In the genomic region with DNA sequence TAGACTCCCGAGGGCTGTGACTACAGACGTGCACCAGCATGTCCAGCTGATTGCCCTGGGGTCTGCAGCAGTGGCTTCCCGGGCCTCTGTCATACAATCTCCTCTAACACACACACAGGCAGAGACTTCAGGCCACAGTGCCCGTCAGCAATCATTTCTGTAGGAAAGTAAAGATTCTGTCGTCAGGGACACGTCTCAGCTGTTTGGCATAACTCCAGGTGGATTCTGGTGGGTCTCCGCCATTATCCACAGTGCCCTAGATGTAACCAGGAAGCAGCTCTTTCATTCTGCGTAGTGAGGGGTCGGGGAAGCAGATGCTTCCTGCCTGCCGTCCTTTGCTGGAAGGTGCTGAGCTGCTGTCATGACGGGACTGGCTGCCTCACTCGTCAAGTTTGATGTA, we compare ENCODE assay signal across 19 mouse cellular contexts. TPM values are rescaled to one million over a fixed set of nuclear protein-coding genes. Genes with fewer than 3 reads are reported as not detected.
DNase-seq lines count a peak whose midpoint lies in the region; ATAC-seq and TF ChIP-seq lines count a peak whose summit lies in the region.
"Had no signal": no experiment of that assay in that cellular context is flagged by ENCODE, and none has a peak within 500 bp of the region (broad histone marks: within the 10 kb centered on the region; RNA-seq: fewer than 3 reads in every experiment).

No protein-coding gene starts in this region.

- WGBS in lung, embryonic 16.5 days: 31% methylated on average over 12 of the region's 12 CpGs
- 23% methylated on average over 12 of the region's 12 CpGs for WGBS in lung, adult 2 months
- WGBS in embryonic facial prominence, embryonic 14.5 days: 49% methylated on average over 12 of the region's 12 CpGs

- H3K79me2 ChIP-seq in CH12.LX (replicated peaks; ENCODE audit: control insufficient read depth, extremely low read depth, insufficient read depth, poor library complexity, severe bottlenecking): no peaks in the 10 kb centered on the region

- no peaks in the 10 kb centered on the region for H3K36me3 ChIP-seq in lung, embryonic 16.5 days (ENCODE audit: control insufficient read depth, insufficient read depth, low read length)
- H3K36me3 ChIP-seq in CH12.LX (replicated peaks in 1 of 2; ENCODE audit: control insufficient read depth in 1 of 2, insufficient read depth in 1 of 2, low read length in 1 of 2): no peaks in the 10 kb centered on the region
- no peaks in the 10 kb centered on the region for H3K36me3 ChIP-seq in embryonic facial prominence, embryonic 14.5 days (ENCODE audit: control insufficient read depth, insufficient read depth, low read length)
- H3K36me3 ChIP-seq in splenic B cell, adult 2 months (ENCODE audit: control insufficient read depth, insufficient read depth, low read length, poor library complexity, severe bottlenecking): no peaks in the 10 kb centered on the region
- H3K36me3 ChIP-seq: embryonic facial prominence, embryonic 12.5 days; G1E; hindbrain, embryonic 10.5 days had no signal

- H3K27ac ChIP-seq in lung, embryonic 16.5 days (ENCODE audit: low read length): no peak overlapping the region
- no peak overlapping the region for H3K27ac ChIP-seq in CH12.LX (ENCODE audit: insufficient read depth, low read depth)
- H3K27ac ChIP-seq in embryonic facial prominence, embryonic 14.5 days (replicated peaks; ENCODE audit: low read depth, low read length): no peak overlapping the region
- H3K27ac ChIP-seq: embryonic facial prominence, embryonic 12.5 days; hindbrain, embryonic 10.5 days had no signal

- no peak for TF ChIP-seq CTCF in lung, adult 2 months (IDR thresholded peaks at IDR 0.05; ENCODE audit: insufficient read depth, low read length)
- no peak for TF ChIP-seq CTCF in CH12.LX (conservative IDR thresholded peaks at IDR 0.05 in 1 of 2, IDR thresholded peaks at IDR 0.05 in 1 of 2; ENCODE audit: low read depth in 2 of 2, low read length in 2 of 2)

- peak overlapping the region; percentile 23; the same call in 1 of the 2 replicates for H3K4me2 ChIP-seq in lung, embryonic 16.5 days (ENCODE audit: low read depth, low read length)
- peak overlapping the region; percentile 33; the same call in 1 of the 2 replicates for H3K4me2 ChIP-seq in CH12.LX (ENCODE audit: insufficient read depth, low read depth, poor library complexity, severe bottlenecking)
- H3K4me2 ChIP-seq in embryonic facial prominence, embryonic 14.5 days (ENCODE audit: low read depth, low read length): no peak overlapping the region
- H3K4me2 ChIP-seq: embryonic facial prominence, embryonic 12.5 days had no signal

- no peak for TF ChIP-seq EP300 in CH12.LX (IDR thresholded peaks at IDR 0.05; ENCODE audit: low read length)

- no peak overlapping the region for H3K4me3 ChIP-seq in lung, embryonic 16.5 days (ENCODE audit: low read length)
- no peak overlapping the region for H3K4me3 ChIP-seq in lung, adult 2 months (replicated peaks; ENCODE audit: extremely low read depth, low read depth, low read length)
- no peak overlapping the region for H3K4me3 ChIP-seq in CH12.LX (replicated peaks in 1 of 3; ENCODE audit: low read depth in 2 of 3, low read length in 2 of 3, poor library complexity in 1 of 3)
- H3K4me3 ChIP-seq in embryonic facial prominence, embryonic 14.5 days (ENCODE audit: low read depth, low read length): no peak overlapping the region
- H3K4me3 ChIP-seq: embryonic facial prominence, embryonic 12.5 days; hindbrain, embryonic 10.5 days had no signal

- H3K4me1 ChIP-seq in lung, embryonic 16.5 days (replicated peaks; ENCODE audit: control insufficient read depth, insufficient read depth, low read length): peaks cover 2% of the 10 kb centered on the region; the same call in 1 of the 2 replicates
- H3K4me1 ChIP-seq in lung, adult 2 months (ENCODE audit: control insufficient read depth, insufficient read depth, low read length): peaks cover 2% of the 10 kb centered on the region; the same call in 1 of the 2 replicates
- no peaks in the 10 kb centered on the region for H3K4me1 ChIP-seq in CH12.LX (ENCODE audit: control insufficient read depth in 1 of 2, insufficient read depth in 2 of 2)
- H3K4me1 ChIP-seq in embryonic facial prominence, embryonic 14.5 days (ENCODE audit: control insufficient read depth, insufficient read depth, low read length): no peaks in the 10 kb centered on the region
- H3K4me1 ChIP-seq: embryonic facial prominence, embryonic 12.5 days had no signal

- H3K9me3 ChIP-seq in lung, embryonic 16.5 days (ENCODE audit: control insufficient read depth, low read length): no peaks in the 10 kb centered on the region
- H3K9me3 ChIP-seq in CH12.LX (replicated peaks; ENCODE audit: low read length): no peaks in the 10 kb centered on the region
- H3K9me3 ChIP-seq in embryonic facial prominence, embryonic 14.5 days (ENCODE audit: control insufficient read depth, low read length): no peaks in the 10 kb centered on the region
- H3K9me3 ChIP-seq: embryonic facial prominence, embryonic 12.5 days; G1E; hindbrain, embryonic 10.5 days had no signal

- H3K9ac ChIP-seq in lung, embryonic 16.5 days (ENCODE audit: low read length): no peak overlapping the region
- H3K9ac ChIP-seq in CH12.LX (ENCODE audit: insufficient read depth, low read depth): no peak overlapping the region
- no peak overlapping the region for H3K9ac ChIP-seq in embryonic facial prominence, embryonic 14.5 days (ENCODE audit: low read depth, low read length)
- H3K9ac ChIP-seq: embryonic facial prominence, embryonic 12.5 days had no signal

- ATAC-seq in lung, embryonic 16.5 days (ENCODE audit: low read depth): peak; percentile 78
- no peak for ATAC-seq in embryonic facial prominence, embryonic 14.5 days (ENCODE audit: low read depth)

- DNase-seq in lung, adult 2 months: no peak
- no peak for DNase-seq in CH12.LX (ENCODE audit: extremely low read depth)
- peak; percentile 31 for DNase-seq in embryonic facial prominence, embryonic 14.5 days (ENCODE audit: low spot score)
- DNase-seq in splenic B cell, adult 2 months (ENCODE audit: low read depth, low spot score): peak; percentile 11
- no peak for DNase-seq in layer of hippocampus, postnatal 36 days
- DNase-seq in urinary bladder, postnatal 14 days (ENCODE audit: low spot score): no peak
- DNase-seq: adrenal gland, postnatal 25 days; cerebellum, postnatal 14 days; kidney, adult 11 months; liver had no signal

- TF ChIP-seq POLR2A in lung, adult 2 months (IDR thresholded peaks at IDR 0.05; ENCODE audit: borderline replicate concordance, extremely low read depth, low read depth, low read length): no peak
- no peak for TF ChIP-seq POLR2A in CH12.LX (IDR thresholded peaks at IDR 0.05; ENCODE audit: low read depth, low read length)

- no peak for TF ChIP-seq RAD21 in CH12.LX (IDR thresholded peaks at IDR 0.05; ENCODE audit: low read depth, low read length)

- in situ Hi-C loops in CH12.LX (cut with MboI; ENCODE audit: low pct_ligation_motif_present, low pct_unique_long_range_greater_than_20kb, low sequenced_read_pairs): no loop called here

- H3K27me3 ChIP-seq in lung, embryonic 16.5 days (ENCODE audit: control insufficient read depth, insufficient read depth, low read depth, low read length): no peaks in the 10 kb centered on the region
- peaks cover 2% of the 10 kb centered on the region for H3K27me3 ChIP-seq in CH12.LX (replicated peaks)
- H3K27me3 ChIP-seq in embryonic facial prominence, embryonic 14.5 days (replicated peaks; ENCODE audit: control insufficient read depth, insufficient read depth, low read length): no peaks in the 10 kb centered on the region
- H3K27me3 ChIP-seq in splenic B cell, adult 2 months (ENCODE audit: control insufficient read depth, insufficient read depth, low read length, poor library complexity, severe bottlenecking): no peaks in the 10 kb centered on the region
- H3K27me3 ChIP-seq: embryonic facial prominence, embryonic 12.5 days had no signal

- dilution Hi-C loops in CH12.LX (cut with MboI; ENCODE audit: extremely low pct_ligation_motif_present, extremely low pct_unique_long_range_greater_than_20kb, low sequenced_read_pairs): no loop called here

TF ChIP-seq in CH12.LX, 34 proteins besides CTCF, POLR2A, EP300 and RAD21:
- TF ChIP-seq ELF1 (IDR thresholded peaks at IDR 0.05; ENCODE audit: low read depth, low read length) (peak; percentile 30; the same call in 1 of the 2 replicates), SIN3A (IDR thresholded peaks at IDR 0.05; ENCODE audit: low read length) (no peak)

RNA-seq across cellular contexts. Expression of a gene that starts 19.2 kb away (rescaled TPM):
- 0.63 and 0.93 TPM in 2 replicates for polyA plus RNA-seq in lung, embryonic 16.5 days (2015; fragmentation: Nextera tagmentation; extraction: Ambion mirVana)
- polyA plus RNA-seq in lung, adult 2 months (2012; rRNA removed): 25.7 and 28.8 TPM in 2 replicates
- total RNA-seq in CH12.LX (2012; rRNA removed) (0.08 TPM in 1 of 2 replicates, not detected in the other), CH12.LX (2014; rRNA removed) (not detected in 2 replicates)
- 0.24 TPM in 1 of 2 replicates, not detected in the other for polyA plus RNA-seq in CH12.LX (2012; ENCODE audit: insufficient read length, low read depth)
- 1.2 and 1.6 TPM in 2 replicates for polyA plus RNA-seq in embryonic facial prominence, embryonic 14.5 days (2014; fragmentation: Nextera tagmentation; extraction: Ambion mirVana)
- 1 to 10 TPM; 1.8 to 3.1 TPM for total RNA-seq in layer of hippocampus, postnatal 36 days (2021)
- total RNA-seq: monocyte, adult 5-6 weeks; neutrophil, adult 5-6 weeks had no signal

RNA-seq across cellular contexts. Expression of a gene that starts 30.5 kb away (rescaled TPM):
- not detected in 2 replicates for polyA plus RNA-seq in lung, embryonic 16.5 days (2015; fragmentation: Nextera tagmentation; extraction: Ambion mirVana)
- polyA plus RNA-seq in lung, adult 2 months (2012; rRNA removed): not detected in 2 replicates
- not detected in 2 replicates for total RNA-seq in CH12.LX (2012; rRNA removed)
- not detected in 2 replicates for total RNA-seq in CH12.LX (2014; rRNA removed)
- not detected in 2 replicates for polyA plus RNA-seq in CH12.LX (2012; ENCODE audit: insufficient read length, low read depth)
- polyA plus RNA-seq in embryonic facial prominence, embryonic 14.5 days (2014; fragmentation: Nextera tagmentation; extraction: Ambion mirVana): not detected in 2 replicates
- total RNA-seq in layer of hippocampus, postnatal 36 days (2021): not detected
- total RNA-seq: heart, adult 8-10 months; monocyte, adult 5-6 weeks; neutrophil, adult 5-6 weeks had no signal
- polyA plus RNA-seq: embryonic facial prominence, embryonic 12.5 days; forebrain, embryonic 11.5 days; G1E; hindbrain, embryonic 10.5 days; large intestine, adult 2 months had no signal

RNA-seq across cellular contexts. Expression of a gene that starts 42.4 kb away (rescaled TPM):
- polyA plus RNA-seq in lung, embryonic 16.5 days (2015; fragmentation: Nextera tagmentation; extraction: Ambion mirVana): not detected in 2 replicates
- not detected in 2 replicates for polyA plus RNA-seq in lung, adult 2 months (2012; rRNA removed)
- total RNA-seq in CH12.LX (2012; rRNA removed): not detected in 2 replicates
- not detected in 2 replicates for total RNA-seq in CH12.LX (2014; rRNA removed)
- polyA plus RNA-seq in CH12.LX (2012; ENCODE audit: insufficient read length, low read depth): not detected in 2 replicates
- not detected in 2 replicates for polyA plus RNA-seq in embryonic facial prominence, embryonic 14.5 days (2014; fragmentation: Nextera tagmentation; extraction: Ambion mirVana)
- not detected for total RNA-seq in layer of hippocampus, postnatal 36 days (2021)
- total RNA-seq: adrenal gland, postnatal 25 days; G1E; heart, adult 8-10 months; monocyte, adult 5-6 weeks; neutrophil, adult 5-6 weeks had no signal
- polyA plus RNA-seq: embryonic facial prominence, embryonic 12.5 days; forebrain, embryonic 11.5 days; G1E; hindbrain, embryonic 10.5 days; large intestine, adult 2 months had no signal

RNA-seq across cellular contexts. Expression of a gene that starts 56.4 kb away (rescaled TPM):
- 66.4 and 77.4 TPM in 2 replicates for polyA plus RNA-seq in lung, embryonic 16.5 days (2015; fragmentation: Nextera tagmentation; extraction: Ambion mirVana)
- 11.5 and 12.6 TPM in 2 replicates for polyA plus RNA-seq in lung, adult 2 months (2012; rRNA removed)
- total RNA-seq in CH12.LX (2012; rRNA removed) (35.4 and 39.0 TPM in 2 replicates), CH12.LX (2014; rRNA removed) (57.1 and 59.6 TPM in 2 replicates)
- polyA plus RNA-seq in CH12.LX (2012; ENCODE audit: insufficient read length, low read depth): 73.5 and 78.7 TPM in 2 replicates
- 69.8 and 72.1 TPM in 2 replicates for polyA plus RNA-seq in embryonic facial prominence, embryonic 14.5 days (2014; fragmentation: Nextera tagmentation; extraction: Ambion mirVana)
- 10 to 100 TPM; 33.1 to 35.8 TPM for total RNA-seq in layer of hippocampus, postnatal 36 days (2021)

Comparison
In these comparisons a context has a peak if more than half of its experiments do, and no peak if none do; other contexts are left out.
1. RNA of a gene that starts 19.2 kb away (polyA plus RNA-seq): 25.7 to 28.8 TPM in lung, adult 2 months; 1.2 to 1.6 TPM in embryonic facial prominence, embryonic 14.5 days, 0.63 to 0.93 TPM in lung, embryonic 16.5 days and 0.24 TPM in CH12.LX; every median in the first group is over 10 times any median in the second.
2. DNase-seq: peak in embryonic facial prominence, embryonic 14.5 days (single experiment) and splenic B cell, adult 2 months (single experiment); none in lung, adult 2 months (single experiment), CH12.LX (single experiment), layer of hippocampus, postnatal 36 days (0 of 2) and urinary bladder, postnatal 14 days (single experiment).